8 mouse cellular contexts compared by ENCODE assay signal in genomic region chr6:121473093-121473821, GRCm38 (mm10). TPM values are rescaled to one million over a fixed set of nuclear protein-coding genes. Genes with fewer than 3 reads are reported as not detected.
DNase-seq lines count a peak whose midpoint lies in the region; ATAC-seq and TF ChIP-seq lines count a peak whose summit lies in the region.

Gene Iqsec3 (minus strand): TSS chr6:121473678.

- H3K27ac ChIP-seq in cortical plate, adult 2 months (ENCODE audit: insufficient read depth, low read length) = peak within 1 kb of the TSS; percentile 80
- H3K27ac ChIP-seq in intestine, embryonic 15.5 days = no peak within 1 kb of the TSS

- H3K4me3 ChIP-seq in cortical plate, adult 2 months (ENCODE audit: insufficient read depth, low read length) = peak within 1 kb of the TSS; percentile 87
- peak within 1 kb of the TSS; percentile 31 for H3K4me3 ChIP-seq in intestine, embryonic 15.5 days (replicated peaks)

- H3K4me1 ChIP-seq in cortical plate, adult 2 months (ENCODE audit: control insufficient read depth, insufficient read depth, low read length) = peaks cover 4% of the 10 kb centered on the region
- H3K4me1 ChIP-seq in intestine, embryonic 15.5 days (replicated peaks) = 0 out of 2 replicates have a peak, but pooled peaks cover 4% of the 10 kb centered on the region

- H3K9me3 ChIP-seq in intestine, embryonic 15.5 days = no peaks in the 10 kb centered on the region

- peak; percentile 97 for ATAC-seq in intestine, embryonic 15.5 days
- no peak for ATAC-seq in erythroblast, adult 5-6 weeks (replicated peaks; ENCODE audit: low FRiP score, poor library complexity, severe bottlenecking)

- peak within 1 kb of the TSS; percentile 62 for H3K4me2 ChIP-seq in intestine, embryonic 15.5 days (replicated peaks)

- peak; percentile 94 for DNase-seq in ZHBTc4 (ENCODE audit: low read depth, low spot score)
- peak; percentile 83 to 86 for DNase-seq in gastrocnemius, postnatal 36 days
- peak; percentile 84 to 91 for DNase-seq in left cerebral cortex, postnatal 25 days (ENCODE audit: low spot score in 2 of 2)
- peak; percentile 95 for DNase-seq in mesoderm, embryonic 11.5 days (ENCODE audit: low read depth, low spot score)
- peak; percentile 87 for DNase-seq in right cerebral cortex, postnatal 4 days

- TF ChIP-seq CTCF in cortical plate, adult 2 months (IDR thresholded peaks at IDR 0.05; ENCODE audit: extremely low read depth, insufficient read depth, low read length) = no peak

- H3K9ac ChIP-seq in intestine, embryonic 15.5 days = no peak within 1 kb of the TSS

- TF ChIP-seq POLR2A in cortical plate, adult 2 months (IDR thresholded peaks at IDR 0.05; ENCODE audit: extremely low read depth, insufficient read depth, low read length) = peak; percentile 76; the same call in 1 of the 2 replicates

- peaks cover 9% of the 10 kb centered on the region for H3K27me3 ChIP-seq in intestine, embryonic 15.5 days (replicated peaks)

- no peaks in the 10 kb centered on the region for H3K36me3 ChIP-seq in intestine, embryonic 15.5 days

- intact Hi-C loops in gastrocnemius, postnatal 36 days (cut with DNase I) = no loop called here
- intact Hi-C loops in left cerebral cortex, postnatal 25 days (cut with DNase I) = loop anchor here (2.0 to 5.0 kb wide), 2 partner anchors 60 to 66 kb away; no protein-coding TSS in a partner anchor

- under 1% methylated on average over 65 of the region's 65 CpGs for WGBS in intestine, embryonic 15.5 days

RNA-seq across cellular contexts. Expression of gene Iqsec3, which starts in this region (rescaled TPM):
- polyA plus RNA-seq in cortical plate, adult 2 months (2012; rRNA removed) = 75.7 and 85.0 TPM in 2 replicates
- total RNA-seq in gastrocnemius, postnatal 36 days (2021) = under 1 TPM; 0.52 to 0.64 TPM
- 0.24 and 0.26 TPM in 2 replicates for polyA plus RNA-seq in intestine, embryonic 15.5 days (2015; fragmentation: Nextera tagmentation; extraction: Ambion mirVana)
- 10 to 100 TPM; 97.6 to 98.3 TPM for total RNA-seq in left cerebral cortex, postnatal 25 days (2021)
- total RNA-seq in erythroblast, adult 5-6 weeks (2015; ENCODE audit: low replicate concordance) = 0.58 TPM in 1 of 2 replicates, not detected in the other
- 0.14 TPM in 1 of 2 replicates, not detected in the other for total RNA-seq in erythroblast, adult 5-6 weeks (2017; ENCODE audit: low replicate concordance)

Comparison
In these comparisons a context has a peak if more than half of its experiments do, and no peak if none do; other contexts are left out.
1. RNA of gene Iqsec3 (total RNA-seq): 97.6 to 98.3 TPM in left cerebral cortex, postnatal 25 days; 0.52 to 0.64 TPM in gastrocnemius, postnatal 36 days and 0.14 to 0.58 TPM in erythroblast, adult 5-6 weeks; every median in the first group is over 10 times any median in the second.
2. RNA of gene Iqsec3 (polyA plus RNA-seq): 75.7 to 85.0 TPM in cortical plate, adult 2 months; 0.24 to 0.26 TPM in intestine, embryonic 15.5 days; every median in the first group is over 10 times any median in the second.
3. Peak in DNase-seq in gastrocnemius, postnatal 36 days; RNA of the gene not detected or under 1 TPM.
4. Peak in ATAC-seq, H3K4me3 ChIP-seq and H3K4me2 ChIP-seq in intestine, embryonic 15.5 days; RNA of the gene not detected or under 1 TPM.
5. Peak in every context shown above with its lines, with median percentiles within 50 percentile points of each other: DNase-seq.